Mouse (Mus musculus) kidney, embryonic 14.5 days (tissue): Measurements from ENCODE around the gene Zfp804a. TPM values are rescaled to one million over a fixed set of nuclear protein-coding genes. Genes with fewer than 3 reads are reported as not detected.

Experiments
- ATAC-seq: fragments of 200-750 bp; cut with Nextera tagmentation; 2 replicates; pipeline ENCODE4 v1.8.0; 2017; ENCODE audit warnings: moderate number of reproducible peaks, mild to moderate bottlenecking, moderate TSS enrichment, moderate library complexity; ENCODE audit not compliant: low FRiP score, low TSS enrichment
- H3K27ac ChIP-seq: fragments of 300-500 bp; sonication (generic); 2 replicates; pipeline ENCODE4 v1.5.1; 2014; ENCODE audit warnings: low read depth, mild to moderate bottlenecking, low read length, moderate library complexity, mixed read lengths
- H3K27me3 ChIP-seq: fragments of 300-500 bp; sonication (generic); 2 replicates; pipeline ENCODE4 v1.6.1; 2014; ENCODE audit warnings: mild to moderate bottlenecking, low read length; ENCODE audit not compliant: control insufficient read depth, insufficient read depth
- H3K36me3 ChIP-seq: fragments of 300-500 bp; sonication (generic); 2 replicates; pipeline ENCODE4 v1.6.1; 2014; ENCODE audit warnings: low read length, mixed read lengths; ENCODE audit not compliant: control insufficient read depth, insufficient read depth
- H3K4me1 ChIP-seq: fragments of 300-500 bp; sonication (generic); 2 replicates; pipeline ENCODE4 v1.6.1; 2014; ENCODE audit warnings: low read length, mixed read lengths; ENCODE audit not compliant: control insufficient read depth, insufficient read depth
- H3K4me2 ChIP-seq: fragments of 300-500 bp; sonication (generic); replicated peaks from 2 replicates; pipeline ENCODE4 v1.6.1; 2014; ENCODE audit warnings: low read depth, mild to moderate bottlenecking, low read length
- H3K4me3 ChIP-seq: fragments of 300-500 bp; sonication (generic); 2 replicates; pipeline ENCODE4 v1.5.1; 2014; ENCODE audit warnings: mild to moderate bottlenecking, low read length
- H3K9ac ChIP-seq: fragments of 300-500 bp; sonication (generic); 2 replicates; pipeline ENCODE4 v1.6.1; 2014; ENCODE audit warnings: low read depth, mild to moderate bottlenecking, low read length, moderate library complexity
- H3K9me3 ChIP-seq: fragments of 300-500 bp; sonication (generic); 2 replicates; pipeline ENCODE4 v1.6.1; 2016; ENCODE audit warnings: low read length; ENCODE audit not compliant: control insufficient read depth
- WGBS: fragments of 180-500 bp; shearing (Covaris S2); extraction: QIAGEN DNeasy Blood & Tissue Kit; methylation state at CpG from one replicate; pipeline ENCODE4 v1.1.7; 2014; 5-methylcytosine and 5-hydroxymethylcytosine counted together
- polyA plus RNA-seq: library from polyadenylated mRNA; unstranded; fragments of >200 nt; fragmentation: Nextera tagmentation; extraction: Ambion mirVana; gene quantifications from 2 replicates; pipeline ENCODE4 v1.2.1, GENCODE M21; 2014

The Zfp804a gene
- polyA plus RNA-seq, 1 experiment from 2014 or later, result 0.49 TPM

GRCm38 (mm10) chr2:82078287-82078994 is 25.4 kb downstream of the Zfp804a start:
- WGBS, result 82% methylated on average over 6 of the region's 6 CpGs

GRCm38 (mm10) chr2:82080678-82081077 is 27.7 kb downstream of the Zfp804a start:
- Histone ChIP-seq H3K9me3 (no peaks in the 10 kb centered on the region), H3K27ac (no peak overlapping the region), H3K4me3 (no peak overlapping the region), H3K27me3 (no peaks in the 10 kb centered on the region), H3K4me1 (no peaks in the 10 kb centered on the region), H3K4me2 (no peak overlapping the region), H3K36me3 (no peaks in the 10 kb centered on the region), H3K9ac (no peak overlapping the region)
- ATAC-seq, result no peak
- 65% methylated on average over 4 of the region's 4 CpGs for WGBS

More at GRCm38 (mm10) chr2:82078287-82078994, 25.4 kb downstream of the Zfp804a start:
- no peak overlapping the region for H3K4me2 ChIP-seq
- no peak overlapping the region for H3K9ac ChIP-seq
- no peaks in the 10 kb centered on the region for H3K36me3 ChIP-seq
- no peak for ATAC-seq
- no peak overlapping the region for H3K27ac ChIP-seq
- H3K4me3 ChIP-seq, result no peak overlapping the region
- H3K27me3 ChIP-seq, result no peaks in the 10 kb centered on the region
- no peaks in the 10 kb centered on the region for H3K9me3 ChIP-seq
- no peaks in the 10 kb centered on the region for H3K4me1 ChIP-seq

GRCm38 (mm10) chr2:82113148-82113547 is 60.1 kb downstream of the Zfp804a start:
- H3K4me2 ChIP-seq, result no peak overlapping the region
- no peak overlapping the region for H3K27ac ChIP-seq
- no peaks in the 10 kb centered on the region for H3K9me3 ChIP-seq
- H3K27me3 ChIP-seq, result no peaks in the 10 kb centered on the region
- 71% methylated on average over 1 of the region's 1 CpGs for WGBS
- no peaks in the 10 kb centered on the region for H3K36me3 ChIP-seq
- ATAC-seq, result no peak
- no peak overlapping the region for H3K4me3 ChIP-seq
- no peaks in the 10 kb centered on the region for H3K4me1 ChIP-seq
- H3K9ac ChIP-seq, result no peak overlapping the region

GRCm38 (mm10) chr2:82113650-82114049 is 60.6 kb downstream of the Zfp804a start:
- Histone ChIP-seq H3K9ac (no peak overlapping the region), H3K4me2 (no peak overlapping the region), H3K36me3 (no peaks in the 10 kb centered on the region), H3K4me1 (no peaks in the 10 kb centered on the region), H3K27me3 (no peaks in the 10 kb centered on the region), H3K27ac (no peak overlapping the region), H3K4me3 (no peak overlapping the region), H3K9me3 (no peaks in the 10 kb centered on the region)
- 84% methylated on average over 2 of the region's 2 CpGs for WGBS
- ATAC-seq, result no peak

- H3K27ac ChIP-seq, result no peak overlapping the region
- no peaks in the 10 kb centered on the region for H3K36me3 ChIP-seq
- no peaks in the 10 kb centered on the region for H3K27me3 ChIP-seq
- H3K4me3 ChIP-seq, result no peak overlapping the region
- ATAC-seq, result no peak
- H3K4me1 ChIP-seq, result no peaks in the 10 kb centered on the region
- H3K4me2 ChIP-seq, result no peak overlapping the region
- H3K9ac ChIP-seq, result no peak overlapping the region
- H3K9me3 ChIP-seq, result no peaks in the 10 kb centered on the region
- WGBS, result 50% methylated on average over 2 of the region's 2 CpGs
Observed at GRCm38 (mm10) chr2:82119577-82119976, 66.6 kb downstream of the Zfp804a start.

GRCm38 (mm10) chr2:82178693-82179092 is 125.7 kb downstream of the Zfp804a start:
- H3K4me2 ChIP-seq, result no peak overlapping the region
- H3K4me1 ChIP-seq, result no peaks in the 10 kb centered on the region
- WGBS, result 88% methylated on average over 2 of the region's 2 CpGs
- H3K4me3 ChIP-seq, result no peak overlapping the region
- H3K36me3 ChIP-seq, result no peaks in the 10 kb centered on the region
- no peaks in the 10 kb centered on the region for H3K9me3 ChIP-seq
- H3K9ac ChIP-seq, result no peak overlapping the region
- no peak overlapping the region for H3K27ac ChIP-seq
- no peak for ATAC-seq
- no peaks in the 10 kb centered on the region for H3K27me3 ChIP-seq

- no peaks in the 10 kb centered on the region for H3K36me3 ChIP-seq
- no peaks in the 10 kb centered on the region for H3K27me3 ChIP-seq
- H3K4me1 ChIP-seq, result no peaks in the 10 kb centered on the region
- WGBS, result 91% methylated on average over 1 of the region's 1 CpGs
- H3K4me2 ChIP-seq, result no peak overlapping the region
- H3K4me3 ChIP-seq, result no peak overlapping the region
- H3K27ac ChIP-seq, result no peak overlapping the region
- no peak overlapping the region for H3K9ac ChIP-seq
- ATAC-seq, result no peak
- no peaks in the 10 kb centered on the region for H3K9me3 ChIP-seq
Observed at GRCm38 (mm10) chr2:82181010-82181409, 128.0 kb downstream of the Zfp804a start.

GRCm38 (mm10) chr2:82199901-82200300 is 146.9 kb downstream of the Zfp804a start:
- H3K4me1 ChIP-seq, result no peaks in the 10 kb centered on the region
- no peak overlapping the region for H3K9ac ChIP-seq
- no peaks in the 10 kb centered on the region for H3K27me3 ChIP-seq
- no peak for ATAC-seq
- no peak overlapping the region for H3K27ac ChIP-seq
- no peak overlapping the region for H3K4me3 ChIP-seq
- H3K4me2 ChIP-seq, result no peak overlapping the region
- H3K9me3 ChIP-seq, result no peaks in the 10 kb centered on the region
- no peaks in the 10 kb centered on the region for H3K36me3 ChIP-seq
- WGBS, result 84% methylated on average over 5 of the region's 5 CpGs

- no peaks in the 10 kb centered on the region for H3K27me3 ChIP-seq
- H3K9ac ChIP-seq, result no peak overlapping the region
- ATAC-seq, result no peak
- 69% methylated on average over 5 of the region's 5 CpGs for WGBS
- no peaks in the 10 kb centered on the region for H3K9me3 ChIP-seq
- H3K4me2 ChIP-seq, result no peak overlapping the region
- no peaks in the 10 kb centered on the region for H3K36me3 ChIP-seq
- no peak overlapping the region for H3K4me3 ChIP-seq
- H3K27ac ChIP-seq, result no peak overlapping the region
- no peaks in the 10 kb centered on the region for H3K4me1 ChIP-seq
Observed at GRCm38 (mm10) chr2:82200616-82201015, 147.6 kb downstream of the Zfp804a start.
